Mouse (Mus musculus) ovary, adult 10 weeks (tissue): ENCODE measurements around the gene Ccser2. TPM values are rescaled to one million over a fixed set of nuclear protein-coding genes. Genes with fewer than 3 reads are reported as not detected.

Experiments
- polyA plus RNA-seq: library from polyadenylated mRNA; stranded (reverse); fragments of 350-450 nt; fragmentation: Illumina TruSeq; extraction: RNeasy Lipid Tissue Mini Kit (QIAGEN cat#74804); gene quantifications from one replicate; pipeline ENCODE4 v1.2.3, GENCODE M21; 2014

The Ccser2 gene
- 84.3 TPM for polyA plus RNA-seq

GRCm38 (mm10) chr14:36968628-36969147 is at the start of gene Ccser2:
TSS of gene Ccser2 (minus strand) at chr14:36968777.

Other genes starting within 250 kb of the Ccser2 start
- gene Rgr, start 80.2 kb upstream of the Ccser2 start, polyA plus RNA-seq = not detected
- gene Lrit1, start 86.1 kb upstream of the Ccser2 start, polyA plus RNA-seq = not detected
- not detected for gene Lrit2, start 99.2 kb upstream of the Ccser2 start, polyA plus RNA-seq
- gene Cdhr1, start 129.6 kb upstream of the Ccser2 start, polyA plus RNA-seq = not detected
- not detected for gene 2610528A11Rik, start 145.2 kb upstream of the Ccser2 start, polyA plus RNA-seq
- 342 TPM for gene Ghitm, start 166.5 kb upstream of the Ccser2 start, polyA plus RNA-seq